Mouse (Mus musculus): ENCODE results near the gene Pars2. TPM values are rescaled to one million over a fixed set of nuclear protein-coding genes. Genes with fewer than 3 reads are reported as not detected.
A peak's percentile ranks its signal among the peaks of the same experiment; 100 is the strongest.

The Pars2 gene
- polyA plus RNA-seq, 1 experiment from 2014 or later = 9.3 TPM

DNA sequence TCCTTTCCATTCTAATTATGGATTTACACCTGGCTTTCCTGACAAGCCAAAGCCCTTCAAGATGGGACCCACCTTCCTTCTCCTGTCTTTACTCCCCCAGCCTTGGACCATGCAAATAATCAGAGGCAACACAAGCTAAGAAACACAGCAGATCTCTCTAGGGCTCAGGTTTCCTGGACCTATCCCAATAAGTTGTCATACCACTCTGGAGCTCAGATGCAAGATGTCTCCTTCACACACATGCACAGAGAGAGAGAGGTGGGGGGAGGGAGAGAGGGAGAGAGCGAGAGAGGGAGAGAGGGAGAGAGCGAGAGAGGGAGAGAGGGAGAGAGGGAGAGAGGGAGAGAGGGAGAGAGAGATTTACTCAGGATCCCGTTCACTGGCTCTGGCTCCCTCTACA is 18.6 kb upstream of the Pars2 start:
- Histone ChIP-seq H3K9ac (ENCODE audit: low read depth, low read length) (no peak overlapping the region), H3K27me3 (replicated peaks; ENCODE audit: control insufficient read depth, insufficient read depth, low read length) (no peaks in the 10 kb centered on the region), H3K27ac (ENCODE audit: low read depth, low read length) (no peak overlapping the region), H3K4me3 (ENCODE audit: low read length) (no peak overlapping the region), H3K4me2 (ENCODE audit: low read length) (no peak overlapping the region), H3K36me3 (ENCODE audit: control insufficient read depth, insufficient read depth, low read length) (no peaks in the 10 kb centered on the region), H3K9me3 (ENCODE audit: control insufficient read depth, low read length) (no peaks in the 10 kb centered on the region), H3K4me1 (ENCODE audit: control insufficient read depth, insufficient read depth, low read depth, low read length) (peaks cover 27% of the 10 kb centered on the region)
- no CpG with 5 or more reads among the region's 3 CpGs for WGBS
- ATAC-seq = no peak

DNA sequence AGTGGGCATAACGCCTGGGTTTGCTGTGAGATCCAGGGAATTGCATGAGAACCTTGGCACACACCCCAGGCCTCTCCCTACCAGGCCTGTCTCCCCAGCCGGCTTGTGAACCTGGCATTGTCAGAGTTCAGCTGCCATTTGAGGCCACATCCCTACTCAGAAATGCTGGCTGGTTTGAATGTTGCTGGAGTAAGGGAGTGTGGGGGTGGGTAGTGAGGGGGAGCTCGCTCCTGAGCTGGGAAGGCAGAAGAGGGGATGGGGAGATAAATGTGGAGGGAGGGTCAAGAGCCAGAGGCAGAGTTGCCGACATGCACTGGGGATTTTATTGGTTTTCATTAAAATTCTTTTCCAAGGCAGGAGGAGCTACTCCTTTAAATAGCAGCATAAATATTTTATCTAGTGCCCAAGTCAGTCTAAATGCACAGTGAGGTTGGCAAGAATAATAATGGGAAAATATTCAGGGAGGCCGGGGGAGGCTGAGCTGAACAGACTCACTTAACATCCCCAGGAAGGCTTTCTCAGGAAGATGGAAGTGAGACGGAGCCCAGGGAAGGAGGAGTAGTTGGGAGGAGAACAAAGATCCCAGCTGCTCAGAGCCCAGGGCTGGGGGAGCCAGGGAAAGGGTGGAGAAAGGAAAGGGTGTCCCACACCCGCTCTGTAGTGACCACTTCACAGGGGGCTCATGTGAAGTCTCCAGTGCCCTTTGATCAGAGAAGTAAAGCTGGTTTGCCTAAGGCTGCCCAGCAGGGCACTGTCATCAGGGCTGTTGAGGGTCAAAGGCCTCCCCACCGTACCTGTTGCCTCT is 17.4 kb upstream of the Pars2 start:
- Histone ChIP-seq H3K4me2 (ENCODE audit: low read length) (peak overlapping the region; percentile 35; the same call in 1 of the 2 replicates), H3K27ac (ENCODE audit: low read depth, low read length) (peak overlapping the region; percentile 78), H3K9ac (ENCODE audit: low read depth, low read length) (peak overlapping the region; percentile 39; the same call in 1 of the 2 replicates), H3K4me3 (ENCODE audit: low read length) (no peak overlapping the region), H3K36me3 (ENCODE audit: control insufficient read depth, insufficient read depth, low read length) (no peaks in the 10 kb centered on the region), H3K4me1 (ENCODE audit: control insufficient read depth, insufficient read depth, low read depth, low read length) (peaks cover 27% of the 10 kb centered on the region), H3K9me3 (ENCODE audit: control insufficient read depth, low read length) (no peaks in the 10 kb centered on the region), H3K27me3 (replicated peaks; ENCODE audit: control insufficient read depth, insufficient read depth, low read length) (no peaks in the 10 kb centered on the region)
- 23% methylated on average over 8 of the region's 8 CpGs for WGBS
- no peak for ATAC-seq

DNA sequence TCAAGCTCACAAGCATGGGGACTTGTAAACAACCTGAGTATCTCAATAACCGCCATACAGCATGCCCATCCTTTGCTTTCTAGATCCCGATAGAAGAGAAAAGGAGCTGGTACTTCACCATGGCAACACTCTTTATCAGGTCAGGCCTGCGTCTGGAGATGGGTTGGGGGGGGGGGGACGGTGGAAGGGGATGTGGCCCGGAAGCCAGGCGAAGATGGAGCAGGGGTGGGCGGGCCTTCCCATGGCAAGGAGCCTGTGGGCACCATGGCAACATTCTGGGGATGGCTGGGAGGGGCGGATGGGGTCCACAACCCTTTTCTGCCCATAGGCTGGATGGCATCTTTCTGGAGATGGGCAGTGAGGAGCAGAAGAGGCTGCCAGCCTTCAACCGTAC is 16.8 kb upstream of the Pars2 start:
- Histone ChIP-seq H3K4me3 (ENCODE audit: low read length) (no peak overlapping the region), H3K4me1 (ENCODE audit: control insufficient read depth, insufficient read depth, low read depth, low read length) (peaks cover 27% of the 10 kb centered on the region), H3K9me3 (ENCODE audit: control insufficient read depth, low read length) (no peaks in the 10 kb centered on the region), H3K27me3 (replicated peaks; ENCODE audit: control insufficient read depth, insufficient read depth, low read length) (no peaks in the 10 kb centered on the region), H3K27ac (ENCODE audit: low read depth, low read length) (peak overlapping the region; percentile 78), H3K9ac (ENCODE audit: low read depth, low read length) (0 out of 2 replicates have a peak overlapping the region, but pooled peaks have one; percentile 39), H3K36me3 (ENCODE audit: control insufficient read depth, insufficient read depth, low read length) (no peaks in the 10 kb centered on the region), H3K4me2 (ENCODE audit: low read length) (peak overlapping the region; percentile 35; the same call in 1 of the 2 replicates)
- ATAC-seq = peak; percentile 26; the same call in 1 of the 2 replicates
- WGBS = 17% methylated on average over 6 of the region's 9 CpGs

DNA sequence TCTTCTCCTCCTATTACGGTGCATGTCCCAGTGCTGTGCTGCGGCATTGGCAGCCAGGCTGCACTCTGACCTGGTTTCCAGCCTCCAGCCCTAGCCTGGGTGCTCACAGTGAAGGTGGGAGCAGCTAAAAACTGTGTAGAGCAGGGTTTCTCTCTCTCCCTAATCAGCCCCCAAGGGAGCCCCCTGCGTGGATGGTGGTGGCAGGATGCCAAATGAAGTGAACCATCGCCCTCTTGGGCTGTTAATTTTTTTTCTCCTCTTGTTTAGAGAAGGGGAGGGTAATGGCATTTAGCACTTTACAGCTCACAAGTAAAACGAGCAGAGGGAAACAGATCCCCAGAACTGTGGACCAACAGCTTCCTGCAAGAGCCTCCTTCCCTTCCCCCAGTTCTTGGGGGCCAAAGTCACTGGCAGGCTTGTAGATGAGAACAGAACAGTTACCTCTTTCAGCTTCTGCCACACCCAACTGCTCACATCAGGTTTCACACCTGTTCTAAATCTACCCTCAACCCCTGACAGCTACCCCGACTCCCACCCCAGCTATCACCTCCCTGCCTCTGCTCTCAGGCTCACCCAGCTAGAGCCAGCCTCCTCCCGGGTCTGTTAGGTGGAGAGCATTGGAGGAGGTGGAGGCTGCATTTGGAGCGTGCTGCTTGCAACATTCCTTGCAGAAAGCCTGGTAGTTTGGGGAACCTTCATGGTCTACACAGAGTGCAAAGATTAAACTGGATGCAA is 7.2 kb upstream of the Pars2 start:
- H3K4me3 ChIP-seq (ENCODE audit: low read length) = no peak overlapping the region
- no peak overlapping the region for H3K27ac ChIP-seq (ENCODE audit: low read depth, low read length)
- H3K4me1 ChIP-seq (ENCODE audit: control insufficient read depth, insufficient read depth, low read depth, low read length) = no peaks in the 10 kb centered on the region
- 44% methylated on average over 8 of the region's 8 CpGs for WGBS
- no peak for ATAC-seq
- no peaks in the 10 kb centered on the region for H3K27me3 ChIP-seq (replicated peaks; ENCODE audit: control insufficient read depth, insufficient read depth, low read length)
- no peaks in the 10 kb centered on the region for H3K9me3 ChIP-seq (ENCODE audit: control insufficient read depth, low read length)
- H3K9ac ChIP-seq (ENCODE audit: low read depth, low read length) = no peak overlapping the region
- H3K4me2 ChIP-seq (ENCODE audit: low read length) = no peak overlapping the region
- no peaks in the 10 kb centered on the region for H3K36me3 ChIP-seq (ENCODE audit: control insufficient read depth, insufficient read depth, low read length)

DNA sequence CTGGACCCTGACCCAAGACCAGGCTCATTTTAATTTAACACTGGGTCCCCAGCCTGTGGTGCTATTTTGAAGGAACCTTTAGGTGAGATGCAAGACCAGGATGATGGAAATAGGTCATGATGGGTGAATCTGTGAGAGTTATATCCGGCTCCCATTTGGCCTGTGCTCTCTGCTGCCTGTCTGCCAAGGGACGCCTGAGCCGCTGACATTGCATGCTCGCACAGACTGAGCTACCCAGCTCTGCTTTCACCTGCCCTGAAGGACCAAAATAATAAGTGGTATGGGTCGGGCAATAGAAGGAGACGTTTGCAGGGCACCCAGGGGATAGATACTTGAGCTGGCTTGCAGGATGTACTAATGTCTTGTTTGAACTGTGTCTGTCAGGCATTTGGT is 6.7 kb upstream of the Pars2 start:
- no peaks in the 10 kb centered on the region for H3K9me3 ChIP-seq (ENCODE audit: control insufficient read depth, low read length)
- 76% methylated on average over 6 of the region's 6 CpGs for WGBS
- no peak overlapping the region for H3K27ac ChIP-seq (ENCODE audit: low read depth, low read length)
- no peak overlapping the region for H3K9ac ChIP-seq (ENCODE audit: low read depth, low read length)
- no peak overlapping the region for H3K4me2 ChIP-seq (ENCODE audit: low read length)
- no peaks in the 10 kb centered on the region for H3K27me3 ChIP-seq (replicated peaks; ENCODE audit: control insufficient read depth, insufficient read depth, low read length)
- H3K36me3 ChIP-seq (ENCODE audit: control insufficient read depth, insufficient read depth, low read length) = no peaks in the 10 kb centered on the region
- ATAC-seq = no peak
- H3K4me1 ChIP-seq (ENCODE audit: control insufficient read depth, insufficient read depth, low read depth, low read length) = no peaks in the 10 kb centered on the region
- no peak overlapping the region for H3K4me3 ChIP-seq (ENCODE audit: low read length)

DNA sequence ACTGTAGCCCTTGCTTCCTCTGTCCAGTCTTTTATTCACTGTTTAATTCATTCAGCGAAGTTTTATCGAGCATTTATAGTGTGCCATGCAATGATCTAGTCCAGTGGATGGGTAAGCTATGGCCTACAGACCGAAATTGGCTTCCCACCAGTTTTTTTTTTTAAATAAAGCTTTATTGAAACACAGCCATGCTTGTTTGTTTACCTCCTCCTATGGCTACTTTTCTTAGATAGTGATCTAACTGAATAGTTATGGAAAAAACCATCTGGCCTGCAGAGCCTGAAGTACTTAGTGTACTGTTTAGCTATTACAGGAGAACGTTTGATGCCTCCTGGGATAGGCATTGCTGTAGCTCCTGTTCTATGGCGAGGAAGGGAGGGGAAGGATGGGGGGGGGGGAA is 5.1 kb upstream of the Pars2 start:
- Histone ChIP-seq H3K27me3 (replicated peaks; ENCODE audit: control insufficient read depth, insufficient read depth, low read length) (no peaks in the 10 kb centered on the region), H3K4me1 (ENCODE audit: control insufficient read depth, insufficient read depth, low read depth, low read length) (no peaks in the 10 kb centered on the region), H3K9me3 (ENCODE audit: control insufficient read depth, low read length) (no peaks in the 10 kb centered on the region), H3K27ac (ENCODE audit: low read depth, low read length) (no peak overlapping the region), H3K9ac (ENCODE audit: low read depth, low read length) (no peak overlapping the region), H3K36me3 (ENCODE audit: control insufficient read depth, insufficient read depth, low read length) (no peaks in the 10 kb centered on the region), H3K4me3 (ENCODE audit: low read length) (no peak overlapping the region), H3K4me2 (ENCODE audit: low read length) (no peak overlapping the region)
- WGBS = 68% methylated on average over 5 of the region's 5 CpGs
- no peak for ATAC-seq

DNA sequence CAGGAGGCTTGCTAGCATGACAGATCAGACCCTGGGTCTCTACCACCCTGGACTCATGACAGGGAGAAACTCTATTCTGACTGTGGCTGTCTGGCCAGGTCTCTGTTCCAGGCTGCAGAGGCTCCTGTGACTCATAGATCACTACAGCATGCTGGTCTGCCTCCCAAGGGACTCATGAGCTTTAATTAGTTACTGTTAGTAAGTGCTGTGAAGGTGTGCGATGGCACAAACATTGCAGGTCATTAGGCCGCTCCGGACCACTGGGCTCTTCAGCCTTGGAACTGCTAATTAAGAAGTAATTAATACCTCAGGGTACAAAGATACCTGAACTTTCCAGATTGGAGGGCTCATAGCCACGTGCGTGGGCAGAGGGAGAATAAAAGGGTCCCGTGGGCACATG is 3.7 kb upstream of the Pars2 start:
- no peak overlapping the region for H3K27ac ChIP-seq (ENCODE audit: low read depth, low read length)
- ATAC-seq = no peak
- 78% methylated on average over 6 of the region's 6 CpGs for WGBS

DNA sequence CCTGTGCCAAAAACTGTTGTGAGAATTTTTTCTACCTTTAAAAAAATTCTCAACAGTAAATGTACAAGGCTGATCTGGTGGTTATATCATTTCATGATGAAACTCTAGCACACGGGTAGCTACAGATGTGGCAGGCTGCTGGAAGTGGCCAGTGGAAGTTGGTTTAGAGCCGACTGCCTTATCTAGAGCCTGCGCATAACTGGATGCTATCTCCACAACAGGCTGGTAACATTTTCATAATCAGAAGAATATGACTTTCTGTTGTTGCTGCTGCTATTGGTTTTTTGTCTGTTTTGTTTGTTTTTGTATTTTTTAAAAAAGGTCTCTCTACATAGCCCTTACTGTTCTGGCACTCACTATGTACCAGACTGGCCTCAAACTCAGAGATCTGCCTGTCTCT is 1.7 kb downstream of the Pars2 start:
- 95% methylated on average over 3 of the region's 3 CpGs for WGBS
- no peak for ATAC-seq

More for the DNA sequence above, 3.7 kb upstream of the Pars2 start:
- Histone ChIP-seq H3K9me3 (ENCODE audit: control insufficient read depth, low read length) (no peaks in the 10 kb centered on the region), H3K4me2 (ENCODE audit: low read length) (no peak overlapping the region), H3K9ac (ENCODE audit: low read depth, low read length) (no peak overlapping the region), H3K4me3 (ENCODE audit: low read length) (no peak overlapping the region), H3K27me3 (replicated peaks; ENCODE audit: control insufficient read depth, insufficient read depth, low read length) (no peaks in the 10 kb centered on the region), H3K4me1 (ENCODE audit: control insufficient read depth, insufficient read depth, low read depth, low read length) (peaks cover 8% of the 10 kb centered on the region), H3K36me3 (ENCODE audit: control insufficient read depth, insufficient read depth, low read length) (no peaks in the 10 kb centered on the region)

DNA sequence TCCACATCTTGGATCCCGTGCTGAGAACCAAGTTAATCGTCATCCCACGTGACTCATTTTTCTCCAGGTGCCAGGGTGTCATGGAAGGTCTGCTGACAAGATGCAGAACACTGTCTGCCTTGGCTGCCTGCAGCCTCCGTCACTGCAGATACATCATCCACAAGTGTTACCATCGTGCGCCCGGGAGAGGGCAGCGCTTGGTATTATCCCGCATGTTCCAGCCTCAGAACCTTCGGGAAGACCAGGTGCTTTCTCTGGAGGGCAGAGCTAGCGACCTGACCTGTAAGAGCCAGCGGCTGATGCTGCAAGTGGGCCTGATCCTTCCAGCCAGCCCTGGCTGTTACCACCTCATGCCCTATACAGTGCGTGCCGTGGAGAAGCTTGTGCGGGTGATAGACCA is 2.2 kb downstream of the Pars2 start:
- H3K9me3 ChIP-seq (ENCODE audit: control insufficient read depth, low read length) = no peaks in the 10 kb centered on the region
- no peak overlapping the region for H3K4me3 ChIP-seq (ENCODE audit: low read length)
- no peaks in the 10 kb centered on the region for H3K36me3 ChIP-seq (ENCODE audit: control insufficient read depth, insufficient read depth, low read length)
- H3K4me1 ChIP-seq (ENCODE audit: control insufficient read depth, insufficient read depth, low read depth, low read length) = peaks cover 8% of the 10 kb centered on the region
- H3K9ac ChIP-seq (ENCODE audit: low read depth, low read length) = no peak overlapping the region
- H3K27ac ChIP-seq (ENCODE audit: low read depth, low read length) = no peak overlapping the region
- H3K4me2 ChIP-seq (ENCODE audit: low read length) = no peak overlapping the region
- H3K27me3 ChIP-seq (replicated peaks; ENCODE audit: control insufficient read depth, insufficient read depth, low read length) = no peaks in the 10 kb centered on the region
- WGBS = 97% methylated on average over 15 of the region's 15 CpGs
- ATAC-seq = no peak

More for the DNA sequence above, 1.7 kb downstream of the Pars2 start:
- peaks cover 8% of the 10 kb centered on the region for H3K4me1 ChIP-seq (ENCODE audit: control insufficient read depth, insufficient read depth, low read depth, low read length)
- no peak overlapping the region for H3K4me3 ChIP-seq (ENCODE audit: low read length)
- no peaks in the 10 kb centered on the region for H3K9me3 ChIP-seq (ENCODE audit: control insufficient read depth, low read length)
- H3K36me3 ChIP-seq (ENCODE audit: control insufficient read depth, insufficient read depth, low read length) = no peaks in the 10 kb centered on the region
- H3K4me2 ChIP-seq (ENCODE audit: low read length) = no peak overlapping the region
- H3K27me3 ChIP-seq (replicated peaks; ENCODE audit: control insufficient read depth, insufficient read depth, low read length) = no peaks in the 10 kb centered on the region
- H3K27ac ChIP-seq (ENCODE audit: low read depth, low read length) = no peak overlapping the region
- no peak overlapping the region for H3K9ac ChIP-seq (ENCODE audit: low read depth, low read length)

Data from hindbrain, embryonic 16.5 days (tissue).